Comparison of ENCODE assay signal across 18 mouse cellular contexts in the genomic region with DNA sequence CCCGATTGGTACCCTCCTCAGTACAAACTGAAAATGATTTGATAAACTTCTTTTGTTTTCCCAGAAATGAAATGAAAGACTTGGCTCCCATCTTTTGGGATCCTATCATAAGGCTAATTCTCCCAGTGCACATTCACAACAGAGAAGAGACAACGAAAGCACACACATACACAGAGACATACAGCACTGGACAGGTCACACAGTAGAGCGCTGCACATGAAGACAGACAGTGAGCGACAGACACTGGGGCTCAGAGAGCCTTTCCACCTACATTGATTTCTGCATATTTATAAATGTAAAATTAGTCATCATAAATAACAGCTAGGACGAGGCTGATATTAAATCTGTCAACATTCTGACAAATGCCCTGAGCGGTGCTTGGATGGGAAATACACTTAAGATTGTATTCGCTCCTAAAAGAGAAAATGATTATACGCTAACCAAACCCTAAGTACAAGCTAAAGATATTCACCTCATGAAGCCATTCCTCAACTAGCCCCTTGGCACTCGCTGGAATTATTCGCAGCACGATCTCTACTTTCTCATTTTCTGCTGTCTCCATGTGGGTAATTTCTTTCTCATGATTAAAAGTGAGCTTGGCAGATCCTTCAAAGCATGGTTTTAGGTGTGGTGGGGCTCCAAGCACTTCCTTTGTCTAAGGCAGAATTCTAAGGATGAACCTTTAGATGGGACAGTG.
DNase-seq lines count a peak whose midpoint lies in the region; ATAC-seq and TF ChIP-seq lines count a peak whose summit lies in the region.
"Had no signal": no experiment of that assay in that cellular context is flagged by ENCODE, and none has a peak within 500 bp of the region (broad histone marks: within the 10 kb centered on the region; RNA-seq: fewer than 3 reads in every experiment).

No protein-coding gene starts in this region.

- WGBS in forebrain, embryonic 11.5 days: 74% methylated on average over 11 of the region's 11 CpGs
- WGBS in forebrain, embryonic 16.5 days: 50% methylated on average over 11 of the region's 11 CpGs
- 54% methylated on average over 11 of the region's 11 CpGs for WGBS in hindbrain, postnatal 0 days
- 45% methylated on average over 11 of the region's 11 CpGs for WGBS in midbrain, postnatal 0 days

- peaks cover 2% of the 10 kb centered on the region; the same call in 1 of the 2 replicates for H3K36me3 ChIP-seq in forebrain, embryonic 11.5 days (ENCODE audit: control insufficient read depth, insufficient read depth, low read length)
- no peaks in the 10 kb centered on the region for H3K36me3 ChIP-seq in forebrain, embryonic 16.5 days (ENCODE audit: control insufficient read depth, insufficient read depth)
- H3K36me3 ChIP-seq in hindbrain, postnatal 0 days (ENCODE audit: insufficient read depth, low read length): no peaks in the 10 kb centered on the region; the same call in 1 of the 2 replicates
- no peaks in the 10 kb centered on the region; the same call in 1 of the 2 replicates for H3K36me3 ChIP-seq in midbrain, postnatal 0 days (ENCODE audit: insufficient read depth, low read length)
- H3K36me3 ChIP-seq: embryonic facial prominence, embryonic 13.5 days; limb, embryonic 13.5 days had no signal

- peaks cover 12% of the 10 kb centered on the region; the same call in 1 of the 2 replicates for H3K4me1 ChIP-seq in forebrain, embryonic 11.5 days (replicated peaks; ENCODE audit: control insufficient read depth, insufficient read depth, low read length)
- peaks cover 22% of the 10 kb centered on the region for H3K4me1 ChIP-seq in forebrain, embryonic 16.5 days (replicated peaks; ENCODE audit: control insufficient read depth, insufficient read depth, low read length)
- 0 out of 2 replicates have a peak, but pooled peaks cover 4% of the 10 kb centered on the region for H3K4me1 ChIP-seq in hindbrain, postnatal 0 days (ENCODE audit: insufficient read depth, low read length)
- peaks cover 9% of the 10 kb centered on the region; the same call in 1 of the 2 replicates for H3K4me1 ChIP-seq in midbrain, postnatal 0 days (ENCODE audit: insufficient read depth, low read length)

- H3K27ac ChIP-seq in forebrain, embryonic 11.5 days (ENCODE audit: low read depth, low read length): peak overlapping the region; percentile 8; the same call in 1 of the 2 replicates
- H3K27ac ChIP-seq in forebrain, embryonic 16.5 days (ENCODE audit: low read length): no peak overlapping the region
- H3K27ac ChIP-seq in hindbrain, postnatal 0 days: peak overlapping the region; percentile 48; the same call in 1 of the 2 replicates
- peak overlapping the region; percentile 64 for H3K27ac ChIP-seq in midbrain, postnatal 0 days (ENCODE audit: low read depth, low read length)
- H3K27ac ChIP-seq: embryonic facial prominence, embryonic 13.5 days; gastrocnemius, adult 2 months; heart, adult 2 months; limb, embryonic 13.5 days; liver, embryonic 14.5 days had no signal

- TF ChIP-seq CTCF in hindbrain, postnatal 0 days (IDR thresholded peaks at IDR 0.05; ENCODE audit: low read depth): no peak
- no peak for TF ChIP-seq CTCF in midbrain, postnatal 0 days (IDR thresholded peaks at IDR 0.05)

- no peak for ATAC-seq in forebrain, embryonic 11.5 days (replicated peaks; ENCODE audit: low FRiP score)
- ATAC-seq in forebrain, embryonic 16.5 days: no peak
- ATAC-seq in hindbrain, postnatal 0 days: no peak
- no peak for ATAC-seq in midbrain, postnatal 0 days (ENCODE audit: low FRiP score)

- DNase-seq in forebrain, embryonic 11.5 days (ENCODE audit: low spot score): no peak
- peak; percentile 27 for DNase-seq in hindbrain, postnatal 0 days (ENCODE audit: low spot score)
- DNase-seq in midbrain, postnatal 0 days (ENCODE audit: low spot score): peak; percentile 33
- no peak for DNase-seq in gastrocnemius, adult 8-10 months (ENCODE audit: low spot score in 2 of 2)
- DNase-seq in right cerebral cortex, postnatal 14 days: no peak
- DNase-seq in spleen, postnatal 4 days (ENCODE audit: low spot score in 2 of 2): no peak
- DNase-seq: adrenal gland, postnatal 14 days; B cell, adult 2 months; cerebellum, adult 8-10 months; gastrocnemius, adult 2 months; heart, adult 2 months; kidney, adult 8-10 months; kidney, postnatal 36 days had no signal

- H3K27me3 ChIP-seq in forebrain, embryonic 11.5 days (ENCODE audit: control insufficient read depth, insufficient read depth, low read length): no peaks in the 10 kb centered on the region
- H3K27me3 ChIP-seq in forebrain, embryonic 16.5 days (replicated peaks; ENCODE audit: control insufficient read depth, insufficient read depth, low read length): no peaks in the 10 kb centered on the region; the same call in 1 of the 2 replicates
- H3K27me3 ChIP-seq in hindbrain, postnatal 0 days (ENCODE audit: insufficient read depth, low read length): no peaks in the 10 kb centered on the region
- no peaks in the 10 kb centered on the region for H3K27me3 ChIP-seq in midbrain, postnatal 0 days (ENCODE audit: insufficient read depth, low read length)
- H3K27me3 ChIP-seq: embryonic facial prominence, embryonic 13.5 days; limb, embryonic 13.5 days had no signal

- no peak overlapping the region for H3K9ac ChIP-seq in forebrain, embryonic 11.5 days (ENCODE audit: low read length)
- no peak overlapping the region for H3K9ac ChIP-seq in forebrain, embryonic 16.5 days (replicated peaks; ENCODE audit: low read depth, low read length)
- H3K9ac ChIP-seq in hindbrain, postnatal 0 days (replicated peaks; ENCODE audit: low read length): no peak overlapping the region
- no peak overlapping the region for H3K9ac ChIP-seq in midbrain, postnatal 0 days (replicated peaks; ENCODE audit: low read length, poor library complexity, severe bottlenecking)
- H3K9ac ChIP-seq: embryonic facial prominence, embryonic 13.5 days; limb, embryonic 13.5 days; liver, embryonic 14.5 days had no signal

- no peak overlapping the region for H3K4me3 ChIP-seq in forebrain, embryonic 11.5 days (ENCODE audit: low read depth, low read length)
- no peak overlapping the region for H3K4me3 ChIP-seq in forebrain, embryonic 16.5 days (replicated peaks; ENCODE audit: low read length)
- H3K4me3 ChIP-seq in hindbrain, postnatal 0 days (ENCODE audit: low read length): no peak overlapping the region
- H3K4me3 ChIP-seq in midbrain, postnatal 0 days (ENCODE audit: low read depth, low read length): no peak overlapping the region
- H3K4me3 ChIP-seq: embryonic facial prominence, embryonic 13.5 days; gastrocnemius, adult 2 months; heart, adult 2 months; limb, embryonic 13.5 days; myocyte had no signal

- H3K9me3 ChIP-seq in forebrain, embryonic 11.5 days (ENCODE audit: control insufficient read depth, low read length): no peaks in the 10 kb centered on the region
- no peaks in the 10 kb centered on the region for H3K9me3 ChIP-seq in forebrain, embryonic 16.5 days (ENCODE audit: control insufficient read depth, low read length)
- H3K9me3 ChIP-seq in hindbrain, postnatal 0 days (ENCODE audit: low read length): no peaks in the 10 kb centered on the region
- H3K9me3 ChIP-seq in midbrain, postnatal 0 days (ENCODE audit: low read length): no peaks in the 10 kb centered on the region
- H3K9me3 ChIP-seq: embryonic facial prominence, embryonic 13.5 days; limb, embryonic 13.5 days had no signal

- H3K4me2 ChIP-seq in forebrain, embryonic 11.5 days (ENCODE audit: low read depth, low read length, severe bottlenecking): no peak overlapping the region
- 0 out of 2 replicates have a peak overlapping the region, but pooled peaks have one; percentile 29 for H3K4me2 ChIP-seq in forebrain, embryonic 16.5 days (ENCODE audit: low read length)
- no peak overlapping the region for H3K4me2 ChIP-seq in hindbrain, postnatal 0 days (ENCODE audit: low read depth, low read length)
- no peak overlapping the region for H3K4me2 ChIP-seq in midbrain, postnatal 0 days (ENCODE audit: low read depth, low read length, poor library complexity, severe bottlenecking)
- H3K4me2 ChIP-seq: embryonic facial prominence, embryonic 13.5 days; limb, embryonic 13.5 days had no signal

Comparison
In these comparisons a context has a peak if more than half of its experiments do, and no peak if none do; other contexts are left out.
1. DNase-seq: peak in hindbrain, postnatal 0 days (single experiment) and midbrain, postnatal 0 days (single experiment); none in forebrain, embryonic 11.5 days (single experiment), gastrocnemius, adult 8-10 months (0 of 2), right cerebral cortex, postnatal 14 days (single experiment) and spleen, postnatal 4 days (0 of 2).